Comparison of ENCODE assay signal across 11 mouse cellular contexts in the genomic region with DNA sequence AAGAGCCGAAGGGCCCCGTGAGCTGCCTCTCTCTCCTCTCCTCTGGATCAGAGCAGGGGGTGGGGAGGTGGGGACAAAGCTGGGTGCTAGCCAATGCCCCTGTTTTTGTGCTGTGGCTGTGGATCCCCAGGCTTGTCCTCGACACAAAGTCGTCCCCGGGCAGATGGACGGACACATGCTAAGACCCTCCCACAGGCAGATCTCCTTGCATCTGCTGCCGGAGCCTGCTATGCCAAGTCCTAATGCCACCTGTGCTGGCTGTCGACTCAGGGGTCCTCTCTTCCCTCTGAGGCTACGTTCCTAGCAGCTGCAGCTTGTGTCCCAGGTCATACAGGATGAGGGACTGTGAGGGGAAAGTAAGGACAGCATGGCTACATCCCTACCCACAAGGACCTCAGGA. TPM values are rescaled to one million over a fixed set of nuclear protein-coding genes. Genes with fewer than 3 reads are reported as not detected.
DNase-seq lines count a peak whose midpoint lies in the region; ATAC-seq and TF ChIP-seq lines count a peak whose summit lies in the region.
"Had no signal": no experiment of that assay in that cellular context is flagged by ENCODE, and none has a peak within 500 bp of the region (broad histone marks: within the 10 kb centered on the region; RNA-seq: fewer than 3 reads in every experiment).

No protein-coding gene starts in this region.

- intact Hi-C loops in heart, adult 2 months (cut with DNase I): no loop called here
- intact Hi-C loops in heart, postnatal 36 days (cut with DNase I): no loop called here

- H3K27me3 ChIP-seq in heart, adult 2 months (ENCODE audit: control insufficient read depth, insufficient read depth, low read length): no peaks in the 10 kb centered on the region
- H3K27me3 ChIP-seq in lung, embryonic 15.5 days: no peaks in the 10 kb centered on the region
- no peaks in the 10 kb centered on the region for H3K27me3 ChIP-seq in hindbrain, embryonic 15.5 days
- no peaks in the 10 kb centered on the region for H3K27me3 ChIP-seq in neural tube, embryonic 13.5 days

- DNase-seq in heart, adult 2 months: no peak
- no peak for DNase-seq in heart, postnatal 36 days
- DNase-seq in lung, adult 18-20 months: no peak
- DNase-seq in adipocyte (ENCODE audit: low spot score): no peak
- no peak for DNase-seq in layer of hippocampus, adult 8-10 months (ENCODE audit: low spot score in 2 of 2)
- DNase-seq: kidney, adult 8-10 months; spleen, adult 18-20 months had no signal

- H3K27ac ChIP-seq in heart, adult 2 months: peak overlapping the region; percentile 83
- H3K27ac ChIP-seq in lung, embryonic 15.5 days: no peak overlapping the region
- 0 out of 2 replicates have a peak overlapping the region, but pooled peaks have one; percentile 3 for H3K27ac ChIP-seq in hindbrain, embryonic 15.5 days (replicated peaks)
- 0 out of 2 replicates have a peak overlapping the region, but pooled peaks have one; percentile 9 for H3K27ac ChIP-seq in neural tube, embryonic 13.5 days (replicated peaks)

- peaks cover 5% of the 10 kb centered on the region for H3K4me1 ChIP-seq in heart, adult 2 months (ENCODE audit: control insufficient read depth, insufficient read depth, low read length)
- H3K4me1 ChIP-seq in lung, embryonic 15.5 days: no peaks in the 10 kb centered on the region; the same call in 1 of the 2 replicates
- H3K4me1 ChIP-seq in hindbrain, embryonic 15.5 days (replicated peaks): peaks cover 18% of the 10 kb centered on the region
- peaks cover 35% of the 10 kb centered on the region; the same call in 1 of the 2 replicates for H3K4me1 ChIP-seq in neural tube, embryonic 13.5 days (replicated peaks)

- peak overlapping the region; percentile 77 for H3K9ac ChIP-seq in heart, adult 2 months (ENCODE audit: low read depth, low read length)
- peak overlapping the region; percentile 2; the same call in 1 of the 2 replicates for H3K9ac ChIP-seq in lung, embryonic 15.5 days
- no peak overlapping the region for H3K9ac ChIP-seq in hindbrain, embryonic 15.5 days
- H3K9ac ChIP-seq in neural tube, embryonic 13.5 days: 0 out of 2 replicates have a peak overlapping the region, but pooled peaks have one; percentile 22

- peak overlapping the region; percentile 44 for H3K4me2 ChIP-seq in lung, embryonic 15.5 days
- 0 out of 2 replicates have a peak overlapping the region, but pooled peaks have one; percentile 27 for H3K4me2 ChIP-seq in hindbrain, embryonic 15.5 days
- H3K4me2 ChIP-seq in neural tube, embryonic 13.5 days: peak overlapping the region; percentile 36

- H3K9me3 ChIP-seq in lung, embryonic 15.5 days: no peaks in the 10 kb centered on the region
- no peaks in the 10 kb centered on the region for H3K9me3 ChIP-seq in hindbrain, embryonic 15.5 days
- H3K9me3 ChIP-seq in neural tube, embryonic 13.5 days: no peaks in the 10 kb centered on the region

- H3K36me3 ChIP-seq in heart, adult 2 months (ENCODE audit: control insufficient read depth, insufficient read depth, low read length): no peaks in the 10 kb centered on the region
- peaks cover 21% of the 10 kb centered on the region for H3K36me3 ChIP-seq in lung, embryonic 15.5 days
- peaks cover 16% of the 10 kb centered on the region for H3K36me3 ChIP-seq in hindbrain, embryonic 15.5 days
- peaks cover 24% of the 10 kb centered on the region for H3K36me3 ChIP-seq in neural tube, embryonic 13.5 days

- H3K79me2 ChIP-seq in heart, adult 2 months (replicated peaks; ENCODE audit: control insufficient read depth, insufficient read depth, low read length): no peaks in the 10 kb centered on the region

- TF ChIP-seq POLR2A in heart, adult 2 months (IDR thresholded peaks at IDR 0.05; ENCODE audit: insufficient read depth, low read depth, low read length): no peak

- peak overlapping the region; percentile 51 for H3K4me3 ChIP-seq in heart, adult 2 months
- H3K4me3 ChIP-seq in lung, embryonic 15.5 days: peak overlapping the region; percentile 29
- no peak overlapping the region for H3K4me3 ChIP-seq in hindbrain, embryonic 15.5 days
- H3K4me3 ChIP-seq in neural tube, embryonic 13.5 days: peak overlapping the region; percentile 18; the same call in 1 of the 2 replicates

- no peak for ATAC-seq in lung, embryonic 15.5 days (ENCODE audit: borderline replicate concordance, extremely low read depth, low FRiP score, low TSS enrichment)
- no peak for ATAC-seq in hindbrain, embryonic 15.5 days (ENCODE audit: low FRiP score, low read depth)
- ATAC-seq in neural tube, embryonic 13.5 days (ENCODE audit: low read depth): no peak
- ATAC-seq: midbrain, embryonic 16.5 days had no signal

- WGBS in heart, adult 2 months: 46% methylated on average over 9 of the region's 9 CpGs
- 41% methylated on average over 9 of the region's 9 CpGs for WGBS in lung, embryonic 15.5 days
- 42% methylated on average over 9 of the region's 9 CpGs for WGBS in hindbrain, embryonic 15.5 days
- WGBS in neural tube, embryonic 13.5 days: 62% methylated on average over 9 of the region's 9 CpGs

- TF ChIP-seq CTCF in heart, adult 2 months (IDR thresholded peaks at IDR 0.05): no peak

- TF ChIP-seq EP300 in heart, adult 2 months (IDR thresholded peaks at IDR 0.05; ENCODE audit: insufficient read depth, low read depth, low read length): no peak

RNA-seq across cellular contexts. Expression of a gene that starts 1.6 kb away (rescaled TPM):
- total RNA-seq in heart, adult 2 months (2021): 10 to 100 TPM; 64.2 to 65.0 TPM
- polyA plus RNA-seq in heart, adult 2 months (2012; rRNA removed): 77.0 and 90.8 TPM in 2 replicates
- 10 to 100 TPM; 66.1 to 85.9 TPM for total RNA-seq in heart, postnatal 36 days (2021)
- 45.3 and 53.6 TPM in 2 replicates for polyA plus RNA-seq in lung, embryonic 15.5 days (2015; fragmentation: Nextera tagmentation; extraction: Ambion mirVana)
- 20.9 and 22.4 TPM in 2 replicates for polyA plus RNA-seq in hindbrain, embryonic 15.5 days (2015; fragmentation: Nextera tagmentation; extraction: Ambion mirVana)
- 18.0 and 26.0 TPM in 2 replicates for polyA plus RNA-seq in neural tube, embryonic 13.5 days (2015; fragmentation: Nextera tagmentation; extraction: Ambion mirVana)
- 10 to 100 TPM; 17.6 to 27.0 (median 25.1) TPM for total RNA-seq in layer of hippocampus, adult 8-10 months (2022)

RNA-seq across cellular contexts. Expression of a gene that starts 36.0 kb away (rescaled TPM):
- 10 to 100 TPM; 18.7 to 21.8 TPM for total RNA-seq in heart, adult 2 months (2021)
- polyA plus RNA-seq in heart, adult 2 months (2012; rRNA removed): 52.5 and 82.7 TPM in 2 replicates
- total RNA-seq in heart, postnatal 36 days (2021): 10 to 100 TPM; 19.5 to 19.9 TPM
- 451 and 472 TPM in 2 replicates for polyA plus RNA-seq in lung, embryonic 15.5 days (2015; fragmentation: Nextera tagmentation; extraction: Ambion mirVana)
- polyA plus RNA-seq in hindbrain, embryonic 15.5 days (2015; fragmentation: Nextera tagmentation; extraction: Ambion mirVana): 269 and 270 TPM in 2 replicates
- 276 and 293 TPM in 2 replicates for polyA plus RNA-seq in neural tube, embryonic 13.5 days (2015; fragmentation: Nextera tagmentation; extraction: Ambion mirVana)
- total RNA-seq in layer of hippocampus, adult 8-10 months (2022): 1 to 10 TPM; 5.9 to 8.8 (median 7.8) TPM

RNA-seq across cellular contexts. Expression of a gene that starts 38.1 kb away (rescaled TPM):
- total RNA-seq in heart, adult 2 months (2021): 10 to 100 TPM; 61.1 to 81.3 TPM
- 57.5 and 81.7 TPM in 2 replicates for polyA plus RNA-seq in heart, adult 2 months (2012; rRNA removed)
- 10 to 100 TPM; 64.8 to 72.2 TPM for total RNA-seq in heart, postnatal 36 days (2021)
- polyA plus RNA-seq in lung, embryonic 15.5 days (2015; fragmentation: Nextera tagmentation; extraction: Ambion mirVana): 70.8 and 75.2 TPM in 2 replicates
- polyA plus RNA-seq in hindbrain, embryonic 15.5 days (2015; fragmentation: Nextera tagmentation; extraction: Ambion mirVana): 59.3 and 61.1 TPM in 2 replicates
- 66.5 and 89.9 TPM in 2 replicates for polyA plus RNA-seq in neural tube, embryonic 13.5 days (2015; fragmentation: Nextera tagmentation; extraction: Ambion mirVana)
- total RNA-seq in layer of hippocampus, adult 8-10 months (2022): 10 to 100 TPM; 19.5 to 43.1 (median 26.7) TPM

RNA-seq across cellular contexts. Expression of a gene that starts 41.3 kb away (rescaled TPM):
- total RNA-seq in heart, adult 2 months (2021): 1,000 to 10,000 TPM; 5,084 to 5,508 TPM
- polyA plus RNA-seq in heart, adult 2 months (2012; rRNA removed): 4,851 and 5,939 TPM in 2 replicates
- total RNA-seq in heart, postnatal 36 days (2021): 1,000 to 10,000 TPM; 4,706 to 5,436 TPM
- polyA plus RNA-seq in lung, embryonic 15.5 days (2015; fragmentation: Nextera tagmentation; extraction: Ambion mirVana): 91.8 and 115 TPM in 2 replicates
- 3.5 and 4.0 TPM in 2 replicates for polyA plus RNA-seq in hindbrain, embryonic 15.5 days (2015; fragmentation: Nextera tagmentation; extraction: Ambion mirVana)
- 21.3 and 65.5 TPM in 2 replicates for polyA plus RNA-seq in neural tube, embryonic 13.5 days (2015; fragmentation: Nextera tagmentation; extraction: Ambion mirVana)
- total RNA-seq in layer of hippocampus, adult 8-10 months (2022): 1 to 10 TPM; 2.3 to 3.7 (median 2.9) TPM

RNA-seq across cellular contexts. Expression of a gene that starts 49.9 kb away (rescaled TPM):
- 100 to 1,000 TPM; 123 to 129 TPM for total RNA-seq in heart, adult 2 months (2021)
- polyA plus RNA-seq in heart, adult 2 months (2012; rRNA removed): 187 and 223 TPM in 2 replicates
- total RNA-seq in heart, postnatal 36 days (2021): 100 to 1,000 TPM; 128 to 143 TPM
- 387 and 413 TPM in 2 replicates for polyA plus RNA-seq in lung, embryonic 15.5 days (2015; fragmentation: Nextera tagmentation; extraction: Ambion mirVana)
- 365 and 382 TPM in 2 replicates for polyA plus RNA-seq in hindbrain, embryonic 15.5 days (2015; fragmentation: Nextera tagmentation; extraction: Ambion mirVana)
- 329 and 336 TPM in 2 replicates for polyA plus RNA-seq in neural tube, embryonic 13.5 days (2015; fragmentation: Nextera tagmentation; extraction: Ambion mirVana)
- total RNA-seq in layer of hippocampus, adult 8-10 months (2022): 100 to 1,000 TPM; 432 to 530 (median 469) TPM
